Mouse (Mus musculus): ENCODE measurements around the gene Psmb8. TPM values are rescaled to one million over a fixed set of nuclear protein-coding genes. Genes with fewer than 3 reads are reported as not detected.

Psmb8 gene
- polyA plus RNA-seq, 1 experiment from 2014 or later: 7.9 TPM

DNA sequence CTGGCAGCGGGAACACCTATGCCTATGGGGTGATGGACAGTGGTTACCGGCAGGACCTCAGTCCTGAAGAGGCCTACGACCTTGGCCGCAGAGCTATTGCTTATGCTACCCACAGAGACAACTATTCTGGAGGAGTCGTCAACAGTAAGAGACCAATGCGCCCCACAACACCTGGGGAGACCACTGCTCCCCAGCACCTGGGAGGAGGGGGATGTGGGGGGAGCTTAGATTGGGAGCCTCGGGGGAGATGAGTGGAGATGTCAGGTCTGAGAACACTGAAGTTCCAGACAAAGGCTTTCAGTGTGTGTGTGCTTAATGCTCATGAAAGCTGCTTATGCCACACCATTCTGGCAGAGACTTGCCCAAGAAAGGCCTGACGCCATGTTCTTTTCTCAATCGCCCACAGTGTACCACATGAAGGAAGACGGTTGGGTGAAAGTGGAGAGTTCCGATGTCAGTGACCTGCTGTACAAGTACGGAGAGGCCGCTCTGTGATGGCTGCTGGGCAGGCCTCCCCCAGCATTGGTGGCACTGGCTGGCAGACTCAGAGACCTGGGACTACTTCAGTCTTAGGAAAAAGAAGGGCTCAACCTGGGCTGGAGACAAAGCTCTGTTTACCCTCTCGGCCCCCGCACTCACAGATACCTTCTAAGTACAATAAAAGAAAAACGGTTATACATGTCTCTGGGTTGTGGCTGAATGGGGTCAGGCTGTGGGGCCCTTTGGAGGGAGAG, 3.4 kb downstream of the Psmb8 start:
- WGBS: 83% methylated on average over 16 of the region's 16 CpGs
- Histone ChIP-seq H3K4me2 (no peak overlapping the region), H3K27me3 (ENCODE audit: insufficient read depth, low read length) (peaks cover 46% of the 10 kb centered on the region), H3K36me3 (ENCODE audit: insufficient read depth) (no peaks in the 10 kb centered on the region), H3K9me3 (ENCODE audit: low read depth, low read length) (no peaks in the 10 kb centered on the region), H3K4me3 (ENCODE audit: low read depth, low read length) (no peak overlapping the region), H3K4me1 (ENCODE audit: insufficient read depth) (no peaks in the 10 kb centered on the region), H3K9ac (no peak overlapping the region), H3K27ac (ENCODE audit: low read depth) (no peak overlapping the region)
- DNase-seq (no peak), ATAC-seq (ENCODE audit: insufficient read depth) (no peak)
- TF ChIP-seq CTCF (IDR thresholded peaks at IDR 0.05; ENCODE audit: low read depth): no peak

GRCm38 (mm10) chr17:34201506-34202055, 4.1 kb downstream of the Psmb8 start:
- Histone ChIP-seq H3K9me3 (ENCODE audit: low read depth, low read length) (no peaks in the 10 kb centered on the region), H3K4me1 (ENCODE audit: insufficient read depth) (no peaks in the 10 kb centered on the region), H3K9ac (no peak overlapping the region), H3K27me3 (ENCODE audit: insufficient read depth, low read length) (peaks cover 40% of the 10 kb centered on the region), H3K27ac (ENCODE audit: low read depth) (no peak overlapping the region), H3K36me3 (ENCODE audit: insufficient read depth) (no peaks in the 10 kb centered on the region), H3K4me3 (ENCODE audit: low read depth, low read length) (no peak overlapping the region), H3K4me2 (no peak overlapping the region)
- no peak for TF ChIP-seq CTCF (IDR thresholded peaks at IDR 0.05; ENCODE audit: low read depth)
- WGBS: 57% methylated on average over 7 of the region's 7 CpGs
- ATAC-seq (ENCODE audit: insufficient read depth): no peak
- DNase-seq: no peak

GRCm38 (mm10) chr17:34202760-34203442, 5.4 kb downstream of the Psmb8 start:
- no peak overlapping the region for H3K27ac ChIP-seq (ENCODE audit: low read depth)
- H3K9me3 ChIP-seq (ENCODE audit: low read depth, low read length): no peaks in the 10 kb centered on the region
- no peak overlapping the region for H3K9ac ChIP-seq
- DNase-seq (no peak), ATAC-seq (ENCODE audit: insufficient read depth) (no peak)
- TF ChIP-seq CTCF (IDR thresholded peaks at IDR 0.05; ENCODE audit: low read depth): no peak
- no peaks in the 10 kb centered on the region for H3K4me1 ChIP-seq (ENCODE audit: insufficient read depth)
- H3K4me3 ChIP-seq (ENCODE audit: low read depth, low read length): no peak overlapping the region
- WGBS: 70% methylated on average over 4 of the region's 4 CpGs
- no peak overlapping the region for H3K4me2 ChIP-seq
- H3K36me3 ChIP-seq (ENCODE audit: insufficient read depth): no peaks in the 10 kb centered on the region
- peaks cover 31% of the 10 kb centered on the region for H3K27me3 ChIP-seq (ENCODE audit: insufficient read depth, low read length)

GRCm38 (mm10) chr17:34203444-34203843, 5.9 kb downstream of the Psmb8 start, which contains the start of gene Tap2:
Gene Tap2, plus strand, starts transcription at chr17:34203527.
- no peak for ATAC-seq (ENCODE audit: insufficient read depth)
- DNase-seq: no peak
- peak within 1 kb of the TSS; percentile 93 for H3K4me2 ChIP-seq
- no peak within 1 kb of the TSS for H3K27ac ChIP-seq (ENCODE audit: low read depth)
- 65% methylated on average over 5 of the region's 5 CpGs for WGBS
- H3K4me1 ChIP-seq (ENCODE audit: insufficient read depth): no peaks in the 10 kb centered on the region
- H3K9ac ChIP-seq: peak within 1 kb of the TSS; percentile 66
- H3K27me3 ChIP-seq (ENCODE audit: insufficient read depth, low read length): peaks cover 26% of the 10 kb centered on the region
- no peaks in the 10 kb centered on the region for H3K36me3 ChIP-seq (ENCODE audit: insufficient read depth)
- TF ChIP-seq CTCF (IDR thresholded peaks at IDR 0.05; ENCODE audit: low read depth): no peak
- H3K4me3 ChIP-seq (ENCODE audit: low read depth, low read length): peak within 1 kb of the TSS; percentile 69
- no peaks in the 10 kb centered on the region for H3K9me3 ChIP-seq (ENCODE audit: low read depth, low read length)

DNA sequence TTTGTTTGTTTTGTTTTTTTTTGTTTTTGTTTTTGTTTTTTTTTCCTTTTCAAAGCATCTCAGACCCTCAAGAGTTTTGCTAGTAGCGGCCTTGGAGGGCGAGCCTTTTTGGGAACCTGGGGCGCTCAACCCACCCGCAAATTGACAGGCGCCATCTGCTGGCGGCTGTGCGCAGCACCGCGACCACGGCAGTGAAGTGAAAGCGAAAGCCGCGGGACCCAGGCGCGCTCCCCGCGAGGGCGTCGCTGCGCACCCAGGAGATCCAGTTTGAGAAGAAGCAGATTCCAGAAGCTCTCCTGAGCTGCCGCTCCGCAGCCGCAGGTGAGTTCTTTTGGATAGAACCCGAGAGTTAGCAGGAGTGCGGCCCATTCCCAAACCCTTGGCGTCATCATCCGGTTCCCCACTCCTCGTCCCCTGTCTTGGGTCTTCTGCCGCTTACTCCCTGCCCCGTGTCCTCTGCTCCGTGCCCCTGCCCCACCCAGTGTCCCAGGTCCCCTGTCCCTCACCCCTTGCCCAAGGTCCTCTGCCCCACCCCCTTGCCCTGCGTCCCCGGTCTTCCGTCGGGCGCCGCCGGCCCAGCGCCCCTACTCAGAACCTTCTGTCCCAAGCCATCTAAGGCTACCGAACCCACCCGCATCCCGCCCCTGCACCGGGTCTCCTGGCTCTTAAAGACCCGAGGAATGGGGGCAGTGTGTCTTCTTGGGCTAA, 6.9 kb downstream of the Psmb8 start:
- Histone ChIP-seq H3K27me3 (ENCODE audit: insufficient read depth, low read length) (peaks cover 17% of the 10 kb centered on the region; the same call in 1 of the 2 replicates), H3K4me3 (ENCODE audit: low read depth, low read length) (peak overlapping the region; percentile 69), H3K27ac (ENCODE audit: low read depth) (no peak overlapping the region), H3K4me1 (ENCODE audit: insufficient read depth) (no peaks in the 10 kb centered on the region), H3K9ac (peak overlapping the region; percentile 66), H3K36me3 (ENCODE audit: insufficient read depth) (no peaks in the 10 kb centered on the region), H3K9me3 (ENCODE audit: low read depth, low read length) (no peaks in the 10 kb centered on the region), H3K4me2 (peak overlapping the region; percentile 93)
- DNase-seq (peak; percentile 93), ATAC-seq (ENCODE audit: insufficient read depth) (peak; percentile 42; the same call in 1 of the 2 replicates)
- under 1% methylated on average over 44 of the region's 44 CpGs for WGBS
- peak; percentile 89 for TF ChIP-seq CTCF (IDR thresholded peaks at IDR 0.05; ENCODE audit: low read depth)

GRCm38 (mm10) chr17:34205021-34205745, 7.7 kb downstream of the Psmb8 start:
- H3K4me1 ChIP-seq (ENCODE audit: insufficient read depth): no peaks in the 10 kb centered on the region
- 0 out of 2 replicates have a peak overlapping the region, but pooled peaks have one; percentile 1 for H3K27ac ChIP-seq (ENCODE audit: low read depth)
- peak overlapping the region; percentile 69 for H3K4me3 ChIP-seq (ENCODE audit: low read depth, low read length)
- no peak for DNase-seq
- H3K27me3 ChIP-seq (ENCODE audit: insufficient read depth, low read length): peaks cover 22% of the 10 kb centered on the region; the same call in 1 of the 2 replicates
- ATAC-seq (ENCODE audit: insufficient read depth): peak; percentile 32; the same call in 1 of the 2 replicates
- no peak for TF ChIP-seq CTCF (IDR thresholded peaks at IDR 0.05; ENCODE audit: low read depth)
- H3K36me3 ChIP-seq (ENCODE audit: insufficient read depth): no peaks in the 10 kb centered on the region
- H3K9me3 ChIP-seq (ENCODE audit: low read depth, low read length): no peaks in the 10 kb centered on the region
- peak overlapping the region; percentile 66 for H3K9ac ChIP-seq
- 16% methylated on average over 18 of the region's 18 CpGs for WGBS
- H3K4me2 ChIP-seq: peak overlapping the region; percentile 93

Measured in lung, embryonic 14.5 days (tissue).